Mouse (Mus musculus): ENCODE results near the gene Notum. TPM values are rescaled to one million over a fixed set of nuclear protein-coding genes. Genes with fewer than 3 reads are reported as not detected.
"Not testable (repeated sequence)": the region's sequence is repeated elsewhere in the genome, so short reads cannot be mapped to it uniquely, and the experiment has no call there.

Notum gene
- polyA plus RNA-seq, 1 experiment = 0.67 TPM

- no peak overlapping the region for H3K27ac ChIP-seq (ENCODE audit: insufficient read depth, low read depth, low read length)
- peaks cover 25% of the 10 kb centered on the region for H3K4me1 ChIP-seq (ENCODE audit: control insufficient read depth, insufficient read depth, insufficient read length, low read length)
- H3K27me3 ChIP-seq (ENCODE audit: control insufficient read depth, insufficient read depth, low read length) = no peaks in the 10 kb centered on the region
- peaks cover 22% of the 10 kb centered on the region for H3K36me3 ChIP-seq (ENCODE audit: control insufficient read depth, insufficient read depth, low read length)
- TF ChIP-seq POLR2A (IDR thresholded peaks at IDR 0.05; ENCODE audit: low read depth, low read length) = no peak
- no peak for TF ChIP-seq CTCF (IDR thresholded peaks at IDR 0.05; ENCODE audit: extremely low read depth, insufficient read length, insufficient replicate concordance, low read depth, low read length)
- 83% methylated on average over 4 of the region's 4 CpGs for WGBS
- H3K4me3 ChIP-seq (ENCODE audit: low read depth, low read length) = no peak overlapping the region
These were observed 16.0 kb upstream of the Notum start for GRCm38 (mm10) chr11:120676951-120677350.

- WGBS = 75% methylated on average over 5 of the region's 5 CpGs
- H3K4me1 ChIP-seq (ENCODE audit: control insufficient read depth, insufficient read depth, insufficient read length, low read length) = peaks cover 22% of the 10 kb centered on the region
- not testable (repeated sequence) for H3K27me3 ChIP-seq (ENCODE audit: control insufficient read depth, insufficient read depth, low read length); H3K27ac ChIP-seq (ENCODE audit: insufficient read depth, low read depth, low read length); H3K4me3 ChIP-seq (ENCODE audit: low read depth, low read length)
- peaks cover 15% of the 10 kb centered on the region for H3K36me3 ChIP-seq (ENCODE audit: control insufficient read depth, insufficient read depth, low read length)
These were observed 14.9 kb upstream of the Notum start for GRCm38 (mm10) chr11:120675875-120676274.

DNA sequence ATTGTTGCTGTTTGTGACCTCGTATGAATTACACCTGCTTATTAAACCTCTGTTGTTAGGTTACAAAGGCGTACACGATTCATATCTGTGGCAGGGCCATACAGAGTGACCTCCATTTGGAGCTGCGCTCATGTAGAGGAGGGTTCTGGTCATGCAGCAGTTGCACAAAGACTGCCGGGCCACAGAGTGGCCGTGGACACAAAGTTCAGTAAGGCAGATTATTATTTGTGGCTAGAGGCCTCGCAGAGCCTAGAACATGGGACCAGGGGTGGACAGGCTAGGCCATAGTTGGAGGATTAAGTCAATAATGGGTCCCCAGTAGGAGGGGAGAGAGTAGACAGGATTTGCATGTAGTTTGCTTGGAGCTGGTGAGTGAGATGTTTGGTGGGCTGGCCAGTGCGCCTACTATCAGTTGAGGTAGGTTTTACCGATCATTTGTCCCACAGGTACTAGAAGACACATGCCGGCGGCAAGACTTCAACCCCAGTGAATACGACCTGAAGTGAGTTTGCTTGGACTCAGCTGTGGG is 12.7 kb upstream of the Notum start:
- 16% methylated on average over 12 of the region's 12 CpGs for WGBS

DNA sequence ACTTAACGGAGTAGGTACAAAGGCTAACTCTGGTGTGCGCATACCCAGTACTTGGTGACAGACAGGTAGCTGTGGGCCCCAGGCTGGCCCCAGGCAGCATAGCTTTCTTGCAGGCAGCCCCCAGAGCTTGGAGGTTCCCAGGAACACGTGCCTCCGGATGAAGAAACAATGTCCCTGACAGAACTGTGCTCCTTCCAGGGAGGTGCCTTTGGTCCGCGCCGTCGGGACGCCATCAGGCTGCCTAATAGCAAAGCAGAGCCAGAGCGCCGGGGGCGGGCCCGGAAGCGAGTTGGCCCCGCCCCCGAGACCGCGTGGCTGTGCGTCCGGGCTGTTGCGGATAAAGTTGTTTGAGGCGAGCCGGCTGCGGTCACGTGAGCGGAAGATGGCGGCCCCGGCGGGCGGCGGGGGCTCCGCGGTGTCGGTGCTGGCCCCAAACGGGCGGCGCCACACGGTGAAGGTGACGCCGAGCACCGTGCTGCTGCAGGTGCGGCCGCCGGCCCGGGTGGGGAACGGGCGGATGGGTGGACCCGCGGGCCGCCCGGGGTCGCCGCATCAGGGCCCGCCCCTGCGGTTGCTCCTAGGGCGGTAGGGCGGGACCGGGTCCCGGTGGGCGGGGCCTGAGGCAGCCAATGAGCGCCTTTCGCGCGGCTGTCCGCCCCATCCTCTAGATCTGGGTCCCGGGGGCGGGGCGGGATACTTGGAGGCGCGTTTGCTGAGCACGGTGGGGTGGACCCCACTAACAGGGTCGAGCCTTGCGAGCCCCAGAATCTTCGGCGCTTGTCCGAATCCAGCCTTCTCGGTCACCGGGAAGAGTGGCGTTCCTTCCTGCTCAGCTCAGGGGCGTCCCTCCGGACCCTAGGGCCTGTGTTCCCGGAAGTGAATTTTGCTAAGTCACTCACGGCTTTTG is 12.0 kb upstream of the Notum start, which contains the start of gene Aspscr1:
Gene Aspscr1, plus strand, starts transcription at position 287 of the 907 bp plus-strand sequence.
- H3K36me3 ChIP-seq (ENCODE audit: control insufficient read depth, insufficient read depth, low read length) = peaks cover 4% of the 10 kb centered on the region; the same call in 1 of the 2 replicates
- under 1% methylated on average over 78 of the region's 83 CpGs for WGBS
- H3K27me3 ChIP-seq (ENCODE audit: control insufficient read depth, insufficient read depth, low read length) = no peaks in the 10 kb centered on the region
- peak within 1 kb of the TSS; percentile 94 for H3K4me3 ChIP-seq (ENCODE audit: low read depth, low read length)
- TF ChIP-seq POLR2A (IDR thresholded peaks at IDR 0.05; ENCODE audit: low read depth, low read length) = peak; percentile 66; the same call in 1 of the 2 replicates
- TF ChIP-seq CTCF (IDR thresholded peaks at IDR 0.05; ENCODE audit: extremely low read depth, insufficient read length, insufficient replicate concordance, low read depth, low read length) = no peak
- H3K27ac ChIP-seq (ENCODE audit: insufficient read depth, low read depth, low read length) = peak within 1 kb of the TSS; percentile 79
- H3K4me1 ChIP-seq (ENCODE audit: control insufficient read depth, insufficient read depth, insufficient read length, low read length) = peaks cover 9% of the 10 kb centered on the region; the same call in 1 of the 2 replicates

More for the DNA sequence above, 12.7 kb upstream of the Notum start:
- Histone ChIP-seq H3K27ac (ENCODE audit: insufficient read depth, low read depth, low read length) (peak overlapping the region; percentile 77), H3K4me1 (ENCODE audit: control insufficient read depth, insufficient read depth, insufficient read length, low read length) (peaks cover 9% of the 10 kb centered on the region; the same call in 1 of the 2 replicates), H3K36me3 (ENCODE audit: control insufficient read depth, insufficient read depth, low read length) (peaks cover 10% of the 10 kb centered on the region), H3K4me3 (ENCODE audit: low read depth, low read length) (peak overlapping the region; percentile 94), H3K27me3 (ENCODE audit: control insufficient read depth, insufficient read depth, low read length) (no peaks in the 10 kb centered on the region)
- no peak for TF ChIP-seq CTCF (IDR thresholded peaks at IDR 0.05; ENCODE audit: extremely low read depth, insufficient read length, insufficient replicate concordance, low read depth, low read length)
- no peak for TF ChIP-seq POLR2A (IDR thresholded peaks at IDR 0.05; ENCODE audit: low read depth, low read length)

- H3K27me3 ChIP-seq (ENCODE audit: control insufficient read depth, insufficient read depth, low read length) = peaks cover 7% of the 10 kb centered on the region; the same call in 1 of the 2 replicates
- H3K36me3 ChIP-seq (ENCODE audit: control insufficient read depth, insufficient read depth, low read length) = no peaks in the 10 kb centered on the region
- no peak for TF ChIP-seq CTCF (IDR thresholded peaks at IDR 0.05; ENCODE audit: extremely low read depth, insufficient read length, insufficient replicate concordance, low read depth, low read length)
- TF ChIP-seq POLR2A (IDR thresholded peaks at IDR 0.05; ENCODE audit: low read depth, low read length) = no peak
- 47% methylated on average over 3 of the region's 3 CpGs for WGBS
- no peak overlapping the region for H3K27ac ChIP-seq (ENCODE audit: insufficient read depth, low read depth, low read length)
- no peak overlapping the region for H3K4me3 ChIP-seq (ENCODE audit: low read depth, low read length)
- H3K4me1 ChIP-seq (ENCODE audit: control insufficient read depth, insufficient read depth, insufficient read length, low read length) = no peaks in the 10 kb centered on the region
These were observed 5.6 kb upstream of the Notum start for GRCm38 (mm10) chr11:120666617-120667016.

GRCm38 (mm10) chr11:120665406-120665805 is 4.4 kb upstream of the Notum start:
- no peak overlapping the region for H3K27ac ChIP-seq (ENCODE audit: insufficient read depth, low read depth, low read length)
- no peaks in the 10 kb centered on the region for H3K36me3 ChIP-seq (ENCODE audit: control insufficient read depth, insufficient read depth, low read length)
- TF ChIP-seq POLR2A (IDR thresholded peaks at IDR 0.05; ENCODE audit: low read depth, low read length) (no peak), CTCF (IDR thresholded peaks at IDR 0.05; ENCODE audit: extremely low read depth, insufficient read length, insufficient replicate concordance, low read depth, low read length) (no peak)
- H3K4me1 ChIP-seq (ENCODE audit: control insufficient read depth, insufficient read depth, insufficient read length, low read length) = peaks cover 8% of the 10 kb centered on the region; the same call in 1 of the 2 replicates
- peaks cover 19% of the 10 kb centered on the region for H3K27me3 ChIP-seq (ENCODE audit: control insufficient read depth, insufficient read depth, low read length)
- no peak overlapping the region for H3K4me3 ChIP-seq (ENCODE audit: low read depth, low read length)
- WGBS = 78% methylated on average over 3 of the region's 3 CpGs

GRCm38 (mm10) chr11:120663714-120664113 is 2.7 kb upstream of the Notum start:
- peaks cover 13% of the 10 kb centered on the region; the same call in 1 of the 2 replicates for H3K4me1 ChIP-seq (ENCODE audit: control insufficient read depth, insufficient read depth, insufficient read length, low read length)
- TF ChIP-seq CTCF (IDR thresholded peaks at IDR 0.05; ENCODE audit: extremely low read depth, insufficient read length, insufficient replicate concordance, low read depth, low read length) (no peak), POLR2A (IDR thresholded peaks at IDR 0.05; ENCODE audit: low read depth, low read length) (no peak)
- peaks cover 35% of the 10 kb centered on the region for H3K27me3 ChIP-seq (ENCODE audit: control insufficient read depth, insufficient read depth, low read length)
- no peaks in the 10 kb centered on the region for H3K36me3 ChIP-seq (ENCODE audit: control insufficient read depth, insufficient read depth, low read length)
- WGBS = 50% methylated on average over 5 of the region's 5 CpGs
- no peak overlapping the region for H3K4me3 ChIP-seq (ENCODE audit: low read depth, low read length)
- H3K27ac ChIP-seq (ENCODE audit: insufficient read depth, low read depth, low read length) = no peak overlapping the region

All from small intestine, adult 2 months (tissue).